Mouse (Mus musculus): ENCODE measurements at regions not wholly inside any gene's neighbourhood (a gene's known extent, or its start where the extent isn't known, plus 50 kb on each side); places are given as distances from the start of the nearest gene placed in this dataset.
"Not testable (repeated sequence)": the region's sequence is repeated elsewhere in the genome, so short reads cannot be mapped to it uniquely, and the experiment has no call there.

DNA sequence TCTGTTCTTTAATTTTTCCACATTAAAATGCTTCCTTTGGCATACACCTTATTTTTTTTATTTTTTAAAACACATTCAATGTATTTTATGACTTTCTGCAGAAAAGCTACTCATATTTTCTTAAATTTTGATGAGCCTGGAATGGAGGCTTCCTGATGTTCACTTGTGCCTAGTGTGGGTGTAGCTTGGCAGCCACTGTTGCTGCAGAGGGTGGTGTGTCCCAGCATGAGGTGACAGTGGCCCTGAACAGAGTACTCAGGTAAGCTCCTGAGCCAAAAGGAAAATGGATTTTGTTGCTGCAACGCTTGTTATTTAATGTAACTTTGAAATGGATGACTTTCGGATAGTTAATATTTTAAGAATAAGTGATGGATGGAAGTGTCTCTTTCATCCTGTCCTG is 170.6 kb downstream of the Eipr1 start:
- DNase-seq, result no peak

GRCm38 (mm10) chr12:28925206-28925605 is 173.6 kb downstream of the Eipr1 start:
- DNase-seq, result no peak

DNA sequence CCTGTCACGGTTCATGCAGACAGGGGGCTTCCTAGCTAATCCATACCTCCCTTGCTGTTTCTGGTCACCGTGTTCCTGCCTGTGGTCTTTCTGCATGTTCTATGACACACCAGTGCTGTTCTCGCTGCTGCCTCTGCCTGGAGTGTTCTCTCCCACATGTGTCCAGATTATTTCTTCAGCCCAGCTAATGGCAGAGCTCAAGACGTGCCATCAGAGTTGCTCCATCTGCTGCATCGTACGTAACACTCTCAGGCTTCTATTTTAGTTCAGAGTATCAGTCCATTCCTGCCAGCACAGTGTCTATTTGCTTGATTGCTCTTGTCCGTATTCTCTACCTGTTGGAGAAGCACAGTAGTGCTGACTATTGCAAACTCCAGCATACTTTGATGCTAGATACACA is 188.3 kb downstream of the Eipr1 start:
- no peak for DNase-seq

GRCm38 (mm10) chr12:28948889-28949288 is 197.3 kb downstream of the Eipr1 start:
- DNase-seq, result no peak

GRCm38 (mm10) chr12:28949307-28949706 is 197.7 kb downstream of the Eipr1 start:
- no peak for DNase-seq

DNA sequence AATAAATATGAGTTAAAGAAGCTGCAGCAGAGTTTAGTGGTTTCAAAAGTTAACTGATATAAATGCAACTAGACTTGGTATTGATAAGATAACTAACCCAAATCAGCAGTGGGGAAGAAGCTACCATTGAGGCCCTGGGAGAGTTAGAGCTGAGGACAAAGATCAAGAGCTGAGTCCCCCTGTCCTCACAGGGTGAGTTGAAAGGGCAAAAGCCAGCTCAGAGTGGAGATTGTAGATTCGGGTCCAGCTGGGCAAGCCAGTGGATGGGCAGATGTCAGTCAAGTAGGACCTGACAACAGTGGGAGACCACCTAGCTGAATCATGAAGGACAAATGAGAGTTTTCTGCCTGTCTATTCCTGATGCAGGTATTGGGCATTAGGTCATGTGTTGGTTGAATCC is 205.6 kb downstream of the Eipr1 start:
- no peak for DNase-seq

GRCm38 (mm10) chr12:28958661-28959060 is 207.1 kb downstream of the Eipr1 start:
- no peak for DNase-seq

- DNase-seq, result no peak
These were observed 218.2 kb downstream of the Eipr1 start for GRCm38 (mm10) chr12:28969671-28970379.

DNA sequence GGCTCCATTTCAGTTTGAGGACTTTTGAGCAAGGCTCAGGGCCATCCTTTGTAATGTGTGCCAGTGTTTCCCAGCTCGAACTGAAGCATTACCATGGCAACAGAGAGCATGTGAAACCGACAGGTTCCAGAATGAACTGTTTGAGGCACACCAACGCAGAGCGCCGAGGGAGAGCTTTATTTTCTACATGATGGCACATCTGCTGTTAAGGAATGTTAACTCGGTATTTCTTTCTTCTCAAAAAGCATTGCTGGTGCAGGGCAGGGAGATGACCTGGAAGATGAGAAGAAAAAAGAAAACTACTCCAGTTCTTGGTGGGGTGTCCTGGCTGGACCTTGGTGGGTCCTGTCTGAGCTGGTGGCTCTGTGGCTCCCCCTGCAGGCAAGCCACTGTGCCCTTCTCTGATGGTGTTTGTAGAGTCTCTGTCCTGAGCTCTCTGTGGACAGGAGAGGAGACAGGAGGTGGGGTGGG is 223.0 kb downstream of the Eipr1 start:
- no peak for DNase-seq

DNA sequence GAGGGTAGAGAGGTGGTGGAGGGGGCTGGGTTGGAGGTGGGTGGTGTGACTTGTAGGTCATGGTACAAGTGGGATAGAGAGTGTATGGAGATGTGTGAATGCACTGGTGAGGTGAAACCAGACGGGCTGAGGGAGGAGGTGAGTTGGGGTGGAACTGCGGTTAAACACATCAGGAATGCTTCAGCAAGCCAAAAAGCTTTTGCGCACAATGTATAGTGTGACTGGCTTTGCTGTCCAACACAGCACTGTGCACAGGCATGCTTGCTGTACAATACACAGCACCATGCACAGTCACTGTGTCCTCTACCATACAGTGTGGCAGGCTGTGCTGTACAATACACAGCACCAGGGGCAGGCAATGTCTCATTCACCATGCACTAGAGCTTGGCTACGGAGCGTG is 223.6 kb downstream of the Eipr1 start:
- DNase-seq, result no peak

- no peak for DNase-seq
These were observed 228.1 kb downstream of the Eipr1 start for GRCm38 (mm10) chr12:28979679-28980078.

GRCm38 (mm10) chr12:28986214-28986613 is 234.6 kb downstream of the Eipr1 start:
- no peak for DNase-seq

- DNase-seq, result no peak
These were observed 246.0 kb downstream of the Eipr1 start for GRCm38 (mm10) chr12:28997474-28998192.

- no peak for DNase-seq
These were observed 248.4 kb downstream of the Eipr1 start for GRCm38 (mm10) chr12:28999963-29000451.

DNA sequence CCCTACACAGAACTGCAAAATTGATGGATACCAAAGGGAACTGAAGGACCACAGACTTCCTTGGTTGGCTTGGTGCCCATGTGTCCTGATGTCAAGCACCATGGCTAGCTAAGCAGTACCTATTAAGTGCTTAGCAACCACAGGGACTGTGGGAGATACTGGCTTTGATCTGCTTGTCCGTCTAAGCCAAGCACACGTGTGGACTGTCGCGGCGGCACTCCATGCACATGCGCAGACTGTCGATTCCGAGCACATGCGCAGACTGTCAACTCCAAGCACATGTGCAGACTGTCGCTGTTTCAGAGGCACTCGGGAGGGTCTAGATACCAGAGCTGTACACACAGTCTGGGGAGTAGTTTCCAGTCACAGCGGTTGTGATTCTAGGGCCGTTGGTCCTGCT is 252.9 kb downstream of the Eipr1 start:
- DNase-seq, result no peak

DNA sequence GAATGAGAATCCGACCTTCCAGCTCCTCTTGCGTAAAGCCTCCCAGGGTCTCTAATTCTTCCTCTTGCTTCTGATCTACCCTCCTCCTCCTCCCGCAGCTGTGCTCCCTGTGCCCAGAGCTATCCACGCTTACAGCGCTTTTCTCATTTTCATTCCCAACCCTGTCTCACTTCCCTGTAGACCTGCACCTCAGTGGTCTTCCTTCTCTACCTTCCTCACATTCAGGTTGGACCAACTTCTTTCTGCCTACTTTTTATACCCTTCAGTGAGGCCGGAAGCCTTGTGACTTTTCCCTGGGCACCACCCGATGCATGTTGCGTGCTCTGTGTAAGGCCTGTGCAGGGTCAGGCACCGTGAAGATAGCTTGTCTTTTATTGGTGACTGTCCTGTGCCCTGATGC is 263.0 kb downstream of the Eipr1 start:
- DNase-seq, result no peak

DNA sequence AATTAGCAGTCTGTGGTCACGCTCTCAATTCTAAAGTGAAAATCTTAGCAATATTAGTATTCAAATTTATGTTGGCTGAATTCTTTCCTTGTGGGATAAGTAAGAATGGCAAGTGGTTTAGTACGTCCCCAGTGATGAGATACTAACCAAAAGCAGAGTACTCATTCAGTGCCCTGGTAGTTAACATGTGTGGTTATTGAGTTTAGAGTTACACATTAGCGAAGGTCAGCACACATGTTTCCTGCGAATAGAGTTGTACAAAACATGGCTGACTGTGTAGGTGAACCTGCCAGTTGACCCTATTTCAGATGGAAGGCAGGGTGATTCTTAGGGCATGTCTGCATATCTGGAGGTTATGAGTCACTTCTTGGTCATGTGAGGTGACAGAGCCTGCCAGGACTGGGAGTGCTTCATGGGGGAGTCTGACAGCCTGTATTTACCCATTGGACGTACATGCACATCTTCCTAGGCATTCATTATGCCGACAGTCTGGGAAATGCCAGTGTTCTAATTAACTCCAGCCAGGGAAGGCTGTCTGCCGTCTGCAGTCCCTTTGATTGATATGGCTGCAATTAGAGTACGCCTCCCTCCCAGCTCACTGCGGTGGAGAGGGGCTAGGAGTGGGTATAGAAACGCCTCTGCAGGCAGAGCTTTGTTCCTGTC is 263.7 kb downstream of the Eipr1 start:
- DNase-seq, result no peak

DNA sequence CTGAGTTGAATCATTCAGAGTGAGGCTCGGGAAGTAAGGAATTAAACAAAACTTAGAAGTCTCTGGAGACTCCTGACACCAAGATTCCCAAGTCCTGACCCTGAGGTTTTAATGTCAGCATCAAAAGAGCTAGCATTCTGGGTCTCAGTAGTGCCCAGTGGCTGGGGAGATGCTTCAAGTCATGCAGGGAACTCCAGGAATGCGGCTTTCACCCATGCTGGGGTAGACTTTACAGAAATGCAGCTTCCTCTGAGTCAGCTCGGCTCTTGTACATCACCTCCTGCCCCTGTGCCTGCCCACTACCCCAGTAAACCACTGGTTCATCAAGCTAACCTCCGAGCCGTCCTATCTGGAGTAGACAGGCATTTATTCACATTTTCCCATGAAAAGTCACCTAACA is 269.5 kb downstream of the Eipr1 start:
- DNase-seq, result no peak

- no peak for DNase-seq
These were observed 276.6 kb downstream of the Eipr1 start for GRCm38 (mm10) chr12:29028171-29028570.

GRCm38 (mm10) chr12:29029461-29029860 is 277.9 kb downstream of the Eipr1 start:
- no peak for DNase-seq

DNA sequence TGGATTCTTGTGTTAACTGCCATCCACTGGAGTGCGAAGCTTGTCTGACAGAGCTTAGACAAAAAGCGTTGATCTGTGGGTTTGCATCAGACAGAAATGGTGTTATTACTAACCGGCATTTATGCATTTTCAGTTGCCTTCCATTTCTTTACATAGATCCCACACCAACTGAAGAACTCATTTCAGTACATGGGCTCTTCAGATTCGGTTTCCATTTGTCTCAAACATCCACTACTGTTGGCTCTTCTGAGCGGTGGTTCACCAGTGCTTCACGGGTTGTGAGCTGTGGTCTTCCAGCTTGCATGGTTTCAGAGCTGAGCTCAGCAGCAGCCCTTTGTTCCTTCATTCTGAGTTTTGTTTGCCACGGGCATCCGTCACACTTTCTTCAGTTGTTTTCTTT is 294.4 kb downstream of the Eipr1 start:
- DNase-seq, result no peak

DNA sequence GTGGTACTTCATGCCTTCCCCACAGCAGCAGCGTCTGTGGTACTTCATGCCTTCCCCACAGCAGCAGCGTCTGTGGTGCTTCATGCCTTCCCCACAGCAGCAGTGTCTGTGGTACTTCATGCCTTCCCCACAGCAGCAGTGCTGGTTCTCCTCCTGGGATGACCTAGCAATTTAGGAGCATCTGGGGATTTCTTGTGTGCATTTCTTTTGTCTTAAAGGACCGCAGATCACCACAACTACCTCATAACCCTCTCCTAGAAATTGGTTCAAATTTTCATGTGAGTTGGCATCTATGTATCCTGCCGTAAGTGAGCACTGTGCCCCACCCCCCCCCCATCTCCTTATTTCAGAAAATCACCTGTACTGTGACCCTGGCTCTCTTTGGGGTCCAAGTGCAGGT is 297.0 kb downstream of the Eipr1 start:
- not testable (repeated sequence) for DNase-seq

GRCm38 (mm10) chr12:29049105-29049511 is 297.5 kb downstream of the Eipr1 start:
- no peak for DNase-seq
